Comparison of ENCODE assay signal across 16 mouse cellular contexts in genomic region chr11:100392958-100393357, GRCm38 (mm10). TPM values are rescaled to one million over a fixed set of nuclear protein-coding genes. Genes with fewer than 3 reads are reported as not detected.
A peak's percentile ranks its signal among the peaks of the same experiment; 100 is the strongest.
DNase-seq lines count a peak whose midpoint lies in the region; ATAC-seq and TF ChIP-seq lines count a peak whose summit lies in the region.
"Had no signal": no experiment of that assay in that cellular context is flagged by ENCODE, and none has a peak within 500 bp of the region (broad histone marks: within the 10 kb centered on the region; RNA-seq: fewer than 3 reads in every experiment).

No protein-coding gene starts in this region.

- no peak for TF ChIP-seq EP300 in lung, postnatal 0 days (IDR thresholded peaks at IDR 0.05)

- H3K9me3 ChIP-seq in heart, embryonic 13.5 days: no peaks in the 10 kb centered on the region
- H3K9me3 ChIP-seq in heart, embryonic 11.5 days (replicated peaks; ENCODE audit: control insufficient read depth, low read length): no peaks in the 10 kb centered on the region
- no peaks in the 10 kb centered on the region for H3K9me3 ChIP-seq in lung, postnatal 0 days (ENCODE audit: low read length)
- no peaks in the 10 kb centered on the region for H3K9me3 ChIP-seq in stomach, embryonic 16.5 days (replicated peaks; ENCODE audit: control insufficient read depth, low read length)
- H3K9me3 ChIP-seq: liver, embryonic 12.5 days; midbrain, embryonic 10.5 days had no signal

- peak overlapping the region; percentile 26; the same call in 1 of the 2 replicates for H3K9ac ChIP-seq in heart, embryonic 13.5 days
- H3K9ac ChIP-seq in heart, embryonic 11.5 days (ENCODE audit: low read depth, low read length): no peak overlapping the region
- H3K9ac ChIP-seq in lung, postnatal 0 days (replicated peaks; ENCODE audit: low read depth): no peak overlapping the region
- 0 out of 2 replicates have a peak overlapping the region, but pooled peaks have one; percentile 40 for H3K9ac ChIP-seq in stomach, embryonic 16.5 days (ENCODE audit: low read length)
- H3K9ac ChIP-seq: hindbrain, embryonic 14.5 days had no signal

- H3K27me3 ChIP-seq in heart, embryonic 13.5 days (replicated peaks): no peaks in the 10 kb centered on the region
- no peaks in the 10 kb centered on the region for H3K27me3 ChIP-seq in heart, embryonic 11.5 days (ENCODE audit: control insufficient read depth, insufficient read depth, low read length)
- H3K27me3 ChIP-seq in lung, postnatal 0 days (replicated peaks; ENCODE audit: insufficient read depth, low read length): no peaks in the 10 kb centered on the region
- no peaks in the 10 kb centered on the region for H3K27me3 ChIP-seq in stomach, embryonic 16.5 days (ENCODE audit: control insufficient read depth, insufficient read depth, low read length)

- WGBS in heart, embryonic 13.5 days: 77% methylated on average over 5 of the region's 5 CpGs
- WGBS in heart, embryonic 11.5 days (ENCODE audit: insufficient replicate concordance): 79% methylated on average over 5 of the region's 5 CpGs
- 53% methylated on average over 5 of the region's 5 CpGs for WGBS in lung, postnatal 0 days
- WGBS in stomach, embryonic 16.5 days: 70% methylated on average over 5 of the region's 5 CpGs

- no peak overlapping the region for H3K4me2 ChIP-seq in heart, embryonic 13.5 days
- H3K4me2 ChIP-seq in heart, embryonic 11.5 days: no peak overlapping the region
- peak overlapping the region; percentile 69; the same call in 1 of the 2 replicates for H3K4me2 ChIP-seq in lung, postnatal 0 days (replicated peaks; ENCODE audit: low read depth, low read length)
- H3K4me2 ChIP-seq in stomach, embryonic 16.5 days (ENCODE audit: low read depth, low read length): peak overlapping the region; percentile 73; the same call in 1 of the 2 replicates
- H3K4me2 ChIP-seq: hindbrain, embryonic 14.5 days; liver, embryonic 12.5 days had no signal

- no peak for TF ChIP-seq CTCF in lung, postnatal 0 days (IDR thresholded peaks at IDR 0.05)

- H3K4me1 ChIP-seq in heart, embryonic 13.5 days: peaks cover 86% of the 10 kb centered on the region
- peaks cover 79% of the 10 kb centered on the region for H3K4me1 ChIP-seq in heart, embryonic 11.5 days (ENCODE audit: control insufficient read depth, insufficient read depth, low read length)
- H3K4me1 ChIP-seq in lung, postnatal 0 days (ENCODE audit: insufficient read depth, low read depth, low read length): peaks cover 71% of the 10 kb centered on the region
- peaks cover 79% of the 10 kb centered on the region for H3K4me1 ChIP-seq in stomach, embryonic 16.5 days (ENCODE audit: control insufficient read depth, insufficient read depth, low read length)

- H3K4me3 ChIP-seq in heart, embryonic 13.5 days: no peak overlapping the region
- H3K4me3 ChIP-seq in heart, embryonic 11.5 days (ENCODE audit: low read depth, low read length): no peak overlapping the region
- H3K4me3 ChIP-seq in lung, postnatal 0 days (ENCODE audit: low read depth, low read length): no peak overlapping the region
- H3K4me3 ChIP-seq in stomach, embryonic 16.5 days (replicated peaks; ENCODE audit: low read length): peak overlapping the region; percentile 84; the same call in 1 of the 2 replicates
- H3K4me3 ChIP-seq: erythroblast, embryonic 14.5 days; liver, embryonic 12.5 days; midbrain, embryonic 10.5 days had no signal

- peaks cover 11% of the 10 kb centered on the region for H3K36me3 ChIP-seq in heart, embryonic 13.5 days
- no peaks in the 10 kb centered on the region for H3K36me3 ChIP-seq in heart, embryonic 11.5 days (ENCODE audit: control insufficient read depth, insufficient read depth, low read length)
- H3K36me3 ChIP-seq in lung, postnatal 0 days (ENCODE audit: insufficient read depth, low read length): no peaks in the 10 kb centered on the region
- no peaks in the 10 kb centered on the region for H3K36me3 ChIP-seq in stomach, embryonic 16.5 days (ENCODE audit: control insufficient read depth, insufficient read depth, low read length)
- H3K36me3 ChIP-seq: liver, embryonic 12.5 days; midbrain, embryonic 10.5 days had no signal

- H3K27ac ChIP-seq in heart, embryonic 13.5 days (replicated peaks): peak overlapping the region; percentile 92; the same call in 1 of the 2 replicates
- H3K27ac ChIP-seq in heart, embryonic 11.5 days (ENCODE audit: low read depth, low read length): no peak overlapping the region
- peak overlapping the region; percentile 62 for H3K27ac ChIP-seq in lung, postnatal 0 days (ENCODE audit: low read length)
- peak overlapping the region; percentile 66 for H3K27ac ChIP-seq in stomach, embryonic 16.5 days (ENCODE audit: low read length)
- H3K27ac ChIP-seq: hindbrain, embryonic 14.5 days; liver, embryonic 12.5 days; midbrain, embryonic 10.5 days had no signal

- ATAC-seq in heart, embryonic 13.5 days (ENCODE audit: extremely low read depth, insufficient number of reproducible peaks, low FRiP score, low TSS enrichment): no peak
- no peak for ATAC-seq in heart, embryonic 11.5 days (replicated peaks; ENCODE audit: insufficient number of reproducible peaks, low FRiP score, low TSS enrichment)
- no peak for ATAC-seq in lung, postnatal 0 days
- ATAC-seq in stomach, embryonic 16.5 days (ENCODE audit: insufficient read depth, low FRiP score): no peak
- ATAC-seq: forebrain, embryonic 16.5 days; liver, embryonic 12.5 days had no signal

- DNase-seq in cerebellum, adult 9-10 months: peak; percentile 63
- no peak for DNase-seq in cerebellum, postnatal 10 days
- DNase-seq in lung, postnatal 0 days (ENCODE audit: low spot score): peak; percentile 45
- DNase-seq in lung, adult 18-20 months: no peak
- no peak for DNase-seq in MN1 (ENCODE audit: low spot score)
- DNase-seq: adrenal gland, adult 2 months; kidney, adult 8-10 months; layer of hippocampus, adult 9-11 months had no signal

RNA-seq across cellular contexts. Expression of gene Jup, which starts 4.6 kb away (rescaled TPM):
- polyA plus RNA-seq in heart, embryonic 13.5 days (2015; fragmentation: Nextera tagmentation; extraction: Ambion mirVana): 107 and 111 TPM in 2 replicates
- 72.2 and 80.6 TPM in 2 replicates for polyA plus RNA-seq in heart, embryonic 11.5 days (2014; fragmentation: Nextera tagmentation; extraction: Ambion mirVana)
- 231 and 251 TPM in 2 replicates for polyA plus RNA-seq in lung, postnatal 0 days (2015; fragmentation: Nextera tagmentation; extraction: Ambion mirVana)
- 247 and 328 TPM in 2 replicates for polyA plus RNA-seq in stomach, embryonic 16.5 days (2015; fragmentation: Nextera tagmentation; extraction: Ambion mirVana)

RNA-seq across cellular contexts. Expression of gene P3h4, which starts 21.7 kb away (rescaled TPM):
- polyA plus RNA-seq in heart, embryonic 13.5 days (2015; fragmentation: Nextera tagmentation; extraction: Ambion mirVana): 62.9 and 63.5 TPM in 2 replicates
- polyA plus RNA-seq in heart, embryonic 11.5 days (2014; fragmentation: Nextera tagmentation; extraction: Ambion mirVana): 67.2 and 70.6 TPM in 2 replicates
- polyA plus RNA-seq in lung, postnatal 0 days (2015; fragmentation: Nextera tagmentation; extraction: Ambion mirVana): 44.9 and 47.1 TPM in 2 replicates
- 56.7 and 62.1 TPM in 2 replicates for polyA plus RNA-seq in stomach, embryonic 16.5 days (2015; fragmentation: Nextera tagmentation; extraction: Ambion mirVana)
- polyA plus RNA-seq: erythroblast, embryonic 14.5 days had no signal

RNA-seq across cellular contexts. Expression of gene Fkbp10, which starts 22.5 kb away (rescaled TPM):
- polyA plus RNA-seq in heart, embryonic 13.5 days (2015; fragmentation: Nextera tagmentation; extraction: Ambion mirVana): 112 and 119 TPM in 2 replicates
- polyA plus RNA-seq in heart, embryonic 11.5 days (2014; fragmentation: Nextera tagmentation; extraction: Ambion mirVana): 89.3 and 107 TPM in 2 replicates
- polyA plus RNA-seq in lung, postnatal 0 days (2015; fragmentation: Nextera tagmentation; extraction: Ambion mirVana): 75.6 and 86.5 TPM in 2 replicates
- 114 and 119 TPM in 2 replicates for polyA plus RNA-seq in stomach, embryonic 16.5 days (2015; fragmentation: Nextera tagmentation; extraction: Ambion mirVana)

RNA-seq across cellular contexts. Expression of gene Hap1, which starts 37.0 kb away (rescaled TPM):
- polyA plus RNA-seq in heart, embryonic 13.5 days (2015; fragmentation: Nextera tagmentation; extraction: Ambion mirVana): 8.0 and 9.3 TPM in 2 replicates
- 3.0 and 3.4 TPM in 2 replicates for polyA plus RNA-seq in heart, embryonic 11.5 days (2014; fragmentation: Nextera tagmentation; extraction: Ambion mirVana)
- polyA plus RNA-seq in lung, postnatal 0 days (2015; fragmentation: Nextera tagmentation; extraction: Ambion mirVana): 6.4 and 6.5 TPM in 2 replicates
- 13.2 and 13.5 TPM in 2 replicates for polyA plus RNA-seq in stomach, embryonic 16.5 days (2015; fragmentation: Nextera tagmentation; extraction: Ambion mirVana)

RNA-seq across cellular contexts. Expression of gene Nt5c3b, which starts 48.6 kb away (rescaled TPM):
- 104 and 110 TPM in 2 replicates for polyA plus RNA-seq in heart, embryonic 13.5 days (2015; fragmentation: Nextera tagmentation; extraction: Ambion mirVana)
- 98.8 and 111 TPM in 2 replicates for polyA plus RNA-seq in heart, embryonic 11.5 days (2014; fragmentation: Nextera tagmentation; extraction: Ambion mirVana)
- 56.3 and 57.6 TPM in 2 replicates for polyA plus RNA-seq in lung, postnatal 0 days (2015; fragmentation: Nextera tagmentation; extraction: Ambion mirVana)
- polyA plus RNA-seq in stomach, embryonic 16.5 days (2015; fragmentation: Nextera tagmentation; extraction: Ambion mirVana): 99.1 and 109 TPM in 2 replicates

Comparison
In these comparisons a context has a peak if more than half of its experiments do, and no peak if none do; other contexts are left out.
1. DNase-seq: peak in cerebellum, adult 9-10 months (single experiment) and lung, postnatal 0 days (single experiment); none in cerebellum, postnatal 10 days (0 of 2), lung, adult 18-20 months (0 of 2) and MN1 (single experiment).
2. H3K9ac ChIP-seq: peak in heart, embryonic 13.5 days (single experiment) and stomach, embryonic 16.5 days (single experiment); none in heart, embryonic 11.5 days (single experiment) and lung, postnatal 0 days (single experiment).
3. H3K4me2 ChIP-seq: peak in lung, postnatal 0 days (single experiment) and stomach, embryonic 16.5 days (single experiment); none in heart, embryonic 13.5 days (single experiment) and heart, embryonic 11.5 days (single experiment).